Mouse (Mus musculus) ovary, postnatal 14 days (tissue): ENCODE data around the gene Mcoln2.
A peak's percentile ranks its signal among the peaks of the same experiment; 100 is the strongest.
"Not testable (repeated sequence)": the region's sequence is repeated elsewhere in the genome, so short reads cannot be mapped to it uniquely, and the experiment has no call there.

Source experiments
- DNase-seq: peaks from one replicate; pipeline ENCODE4 v3.0.0; 2022; ENCODE audit warnings: low spot score

The Mcoln2 gene

GRCm38 (mm10) chr3:146186033-146186432 lies 36.4 kb downstream of the Mcoln2 start:
- DNase-seq: no peak

GRCm38 (mm10) chr3:146189933-146190332 lies 40.3 kb downstream of the Mcoln2 start:
- DNase-seq: no peak

GRCm38 (mm10) chr3:146192507-146192906 lies 42.9 kb downstream of the Mcoln2 start:
- no peak for DNase-seq

GRCm38 (mm10) chr3:146195153-146195552 lies 45.5 kb downstream of the Mcoln2 start:
- DNase-seq: no peak

- no peak for DNase-seq
Measured at GRCm38 (mm10) chr3:146196301-146196700, 46.7 kb downstream of the Mcoln2 start.

GRCm38 (mm10) chr3:146196780-146197743 lies 47.4 kb downstream of the Mcoln2 start:
- no peak for DNase-seq

GRCm38 (mm10) chr3:146197785-146198184 lies 48.2 kb downstream of the Mcoln2 start:
- no peak for DNase-seq

- no peak for DNase-seq
Measured at GRCm38 (mm10) chr3:146198803-146199481, 49.3 kb downstream of the Mcoln2 start.

GRCm38 (mm10) chr3:146199486-146199885 lies 49.9 kb downstream of the Mcoln2 start:
- no peak for DNase-seq

GRCm38 (mm10) chr3:146204375-146204774 lies 54.7 kb downstream of the Mcoln2 start:
- no peak for DNase-seq

- DNase-seq: no peak
Measured at GRCm38 (mm10) chr3:146205305-146205704, 55.7 kb downstream of the Mcoln2 start.

- no peak for DNase-seq
Measured at GRCm38 (mm10) chr3:146206635-146207034, 57.0 kb downstream of the Mcoln2 start.

- DNase-seq: no peak
Measured at GRCm38 (mm10) chr3:146207440-146207839, 57.8 kb downstream of the Mcoln2 start.

GRCm38 (mm10) chr3:146209759-146210158 lies 60.1 kb downstream of the Mcoln2 start:
- DNase-seq: not testable (repeated sequence)

- DNase-seq: no peak
Measured at GRCm38 (mm10) chr3:146211141-146211747, 61.6 kb downstream of the Mcoln2 start.

- DNase-seq: no peak
Measured at GRCm38 (mm10) chr3:146211964-146212363, 62.3 kb downstream of the Mcoln2 start.

GRCm38 (mm10) chr3:146213336-146213735 lies 63.7 kb downstream of the Mcoln2 start:
- no peak for DNase-seq

GRCm38 (mm10) chr3:146216561-146216960 lies 66.9 kb downstream of the Mcoln2 start:
- no peak for DNase-seq

- DNase-seq: peak; percentile 61
Measured at GRCm38 (mm10) chr3:146220776-146221486, 71.3 kb downstream of the Mcoln2 start, which contains the start of gene Lpar3. Gene Lpar3 (plus strand): TSS chr3:146220963.

- DNase-seq: no peak
Measured at GRCm38 (mm10) chr3:146224271-146224670, 74.6 kb downstream of the Mcoln2 start.

- DNase-seq: no peak
Measured at GRCm38 (mm10) chr3:146225061-146225761, 75.6 kb downstream of the Mcoln2 start.
